Mouse (Mus musculus) liver, embryonic 11.5 days (tissue): Measurements from ENCODE around the gene Irak3. TPM values are rescaled to one million over a fixed set of nuclear protein-coding genes. Genes with fewer than 3 reads are reported as not detected.
A peak's percentile ranks its signal among the peaks of the same experiment; 100 is the strongest.

Experiments
- ATAC-seq: fragments of 200-750 bp; cut with Nextera tagmentation; replicated peaks from 2 replicates; pipeline ENCODE4 v1.8.0; 2017; ENCODE audit warnings: moderate number of reproducible peaks, mild to moderate bottlenecking, moderate TSS enrichment, moderate library complexity; ENCODE audit not compliant: low FRiP score
- DNase-seq: peaks from one replicate; pipeline ENCODE4 v3.0.0-alpha.2; 2017; ENCODE audit warnings: low spot score
- H3K27ac ChIP-seq: fragments of 300-500 bp; sonication (generic); 2 replicates; pipeline ENCODE4 v1.5.1; 2014; ENCODE audit warnings: mild to moderate bottlenecking, low read depth, low read length, control low read depth
- H3K27me3 ChIP-seq: fragments of 300-500 bp; sonication (generic); replicated peaks from 2 replicates; pipeline ENCODE4 v1.6.1; 2014; ENCODE audit warnings: low read length, mixed read lengths; ENCODE audit not compliant: control insufficient read depth, insufficient read depth
- H3K36me3 ChIP-seq: fragments of 300-500 bp; sonication (generic); 2 replicates; pipeline ENCODE4 v1.6.1; 2014; ENCODE audit warnings: mild to moderate bottlenecking, low read length, moderate library complexity, mixed read lengths; ENCODE audit not compliant: control insufficient read depth, insufficient read depth
- H3K4me1 ChIP-seq: fragments of 300-500 bp; sonication (generic); replicated peaks from 2 replicates; pipeline ENCODE4 v1.6.1; 2014; ENCODE audit warnings: low read length, mixed read lengths; ENCODE audit not compliant: control insufficient read depth, insufficient read depth
- H3K4me2 ChIP-seq: fragments of 300-500 bp; sonication (generic); 2 replicates; pipeline ENCODE4 v1.6.1; 2014; ENCODE audit warnings: mild to moderate bottlenecking, control low read depth, moderate library complexity
- H3K4me3 ChIP-seq: fragments of 300-500 bp; sonication (generic); 2 replicates; pipeline ENCODE4 v1.5.1; 2014; ENCODE audit warnings: low read depth, low read length, control low read depth
- H3K9ac ChIP-seq: fragments of 300-500 bp; sonication (generic); 2 replicates; pipeline ENCODE4 v1.6.1; 2014; ENCODE audit warnings: low read depth, low read length, control low read depth
- H3K9me3 ChIP-seq: fragments of 300-500 bp; sonication (generic); 2 replicates; pipeline ENCODE4 v1.6.1; 2016; ENCODE audit warnings: low read length, inconsistent platforms, mixed read lengths; ENCODE audit not compliant: control insufficient read depth
- WGBS: fragments of 180-500 bp; shearing (Covaris S2); extraction: QIAGEN DNeasy Blood & Tissue Kit; methylation state at CpG from one replicate; pipeline ENCODE4 v1.1.7; 2014; 5-methylcytosine and 5-hydroxymethylcytosine counted together
- polyA plus RNA-seq: library from polyadenylated mRNA; unstranded; fragments of >200 nt; fragmentation: Nextera tagmentation; extraction: Ambion mirVana; gene quantifications from 2 replicates; pipeline ENCODE4 v1.2.1, GENCODE M21; 2014

Gene Irak3
- polyA plus RNA-seq, 1 experiment from 2014 or later, result 0.67 TPM

GRCm38 (mm10) chr10:120193255-120193654 is 8.7 kb downstream of the Irak3 start:
- Histone ChIP-seq H3K4me2 (no peak overlapping the region), H3K27ac (no peak overlapping the region), H3K27me3 (no peaks in the 10 kb centered on the region; the same call in 1 of the 2 replicates), H3K4me3 (no peak overlapping the region), H3K9ac (no peak overlapping the region), H3K4me1 (no peaks in the 10 kb centered on the region), H3K9me3 (no peaks in the 10 kb centered on the region), H3K36me3 (no peaks in the 10 kb centered on the region)
- no peak for DNase-seq
- ATAC-seq, result no peak
- 76% methylated on average over 8 of the region's 8 CpGs for WGBS

- WGBS, result 88% methylated on average over 4 of the region's 4 CpGs
- H3K9ac ChIP-seq, result no peak overlapping the region
- H3K4me3 ChIP-seq, result no peak overlapping the region
- no peaks in the 10 kb centered on the region for H3K4me1 ChIP-seq
- H3K27ac ChIP-seq, result no peak overlapping the region
- H3K9me3 ChIP-seq, result no peaks in the 10 kb centered on the region
- H3K36me3 ChIP-seq, result no peaks in the 10 kb centered on the region
- ATAC-seq, result no peak
- no peak for DNase-seq
- H3K27me3 ChIP-seq, result no peaks in the 10 kb centered on the region
- H3K4me2 ChIP-seq, result no peak overlapping the region
Measured at GRCm38 (mm10) chr10:120192278-120192677, 9.7 kb downstream of the Irak3 start.

- no peak overlapping the region for H3K9ac ChIP-seq
- H3K4me3 ChIP-seq, result no peak overlapping the region
- H3K4me2 ChIP-seq, result no peak overlapping the region
- ATAC-seq (no peak), DNase-seq (no peak)
- no peak overlapping the region for H3K27ac ChIP-seq
- no peaks in the 10 kb centered on the region for H3K4me1 ChIP-seq
- no peaks in the 10 kb centered on the region for H3K27me3 ChIP-seq
- H3K9me3 ChIP-seq, result no peaks in the 10 kb centered on the region
- no peaks in the 10 kb centered on the region for H3K36me3 ChIP-seq
- WGBS, result 80% methylated on average over 6 of the region's 6 CpGs
Measured at GRCm38 (mm10) chr10:120191165-120191564, 10.8 kb downstream of the Irak3 start.

GRCm38 (mm10) chr10:120189782-120190181 is 12.1 kb downstream of the Irak3 start:
- Histone ChIP-seq H3K4me3 (no peak overlapping the region), H3K4me2 (no peak overlapping the region), H3K27ac (no peak overlapping the region), H3K36me3 (no peaks in the 10 kb centered on the region), H3K4me1 (no peaks in the 10 kb centered on the region), H3K9me3 (no peaks in the 10 kb centered on the region), H3K9ac (no peak overlapping the region), H3K27me3 (no peaks in the 10 kb centered on the region)
- DNase-seq (no peak), ATAC-seq (no peak)
- 30% methylated on average over 6 of the region's 6 CpGs for WGBS

GRCm38 (mm10) chr10:120189276-120189675 is 12.7 kb downstream of the Irak3 start:
- Histone ChIP-seq H3K4me3 (no peak overlapping the region), H3K27me3 (no peaks in the 10 kb centered on the region), H3K9me3 (no peaks in the 10 kb centered on the region), H3K4me2 (no peak overlapping the region), H3K4me1 (no peaks in the 10 kb centered on the region), H3K36me3 (no peaks in the 10 kb centered on the region), H3K9ac (no peak overlapping the region), H3K27ac (no peak overlapping the region)
- DNase-seq (no peak), ATAC-seq (no peak)
- 47% methylated on average over 11 of the region's 11 CpGs for WGBS

GRCm38 (mm10) chr10:120188513-120188912 is 13.4 kb downstream of the Irak3 start:
- no peaks in the 10 kb centered on the region for H3K27me3 ChIP-seq
- WGBS, result 58% methylated on average over 2 of the region's 2 CpGs
- H3K4me3 ChIP-seq, result no peak overlapping the region
- DNase-seq (no peak), ATAC-seq (no peak)
- no peaks in the 10 kb centered on the region for H3K4me1 ChIP-seq
- no peak overlapping the region for H3K4me2 ChIP-seq
- no peak overlapping the region for H3K27ac ChIP-seq
- H3K36me3 ChIP-seq, result no peaks in the 10 kb centered on the region
- no peak overlapping the region for H3K9ac ChIP-seq
- no peaks in the 10 kb centered on the region for H3K9me3 ChIP-seq

- no peak overlapping the region for H3K4me2 ChIP-seq
- DNase-seq (no peak), ATAC-seq (no peak)
- H3K9me3 ChIP-seq, result no peaks in the 10 kb centered on the region
- whole genome bisulfite sequencing, result 72% methylated on average over 2 of the region's 2 CpGs
- no peak overlapping the region for H3K9ac ChIP-seq
- no peaks in the 10 kb centered on the region for H3K4me1 ChIP-seq
- no peak overlapping the region for H3K27ac ChIP-seq
- H3K36me3 ChIP-seq, result no peaks in the 10 kb centered on the region
- H3K27me3 ChIP-seq, result no peaks in the 10 kb centered on the region
- no peak overlapping the region for H3K4me3 ChIP-seq
Measured at GRCm38 (mm10) chr10:120183342-120183741, 18.6 kb downstream of the Irak3 start.

- H3K27ac ChIP-seq, result no peak overlapping the region
- DNase-seq, result no peak
- 88% methylated on average over 1 of the region's 1 CpGs for WGBS
- no peaks in the 10 kb centered on the region for H3K27me3 ChIP-seq
- H3K4me2 ChIP-seq, result no peak overlapping the region
- H3K4me1 ChIP-seq, result no peaks in the 10 kb centered on the region
- H3K9ac ChIP-seq, result no peak overlapping the region
- H3K9me3 ChIP-seq, result no peaks in the 10 kb centered on the region
- no peak overlapping the region for H3K4me3 ChIP-seq
- H3K36me3 ChIP-seq, result no peaks in the 10 kb centered on the region
- peak; percentile 81 for ATAC-seq
Measured at GRCm38 (mm10) chr10:120182887-120183286, 19.0 kb downstream of the Irak3 start.

GRCm38 (mm10) chr10:120174192-120174705 is 27.7 kb downstream of the Irak3 start:
- no peak overlapping the region for H3K27ac ChIP-seq
- ATAC-seq, result no peak
- WGBS, result 82% methylated on average over 15 of the region's 15 CpGs

More at GRCm38 (mm10) chr10:120174192-120174705, 27.7 kb downstream of the Irak3 start:
- Histone ChIP-seq H3K36me3 (no peaks in the 10 kb centered on the region), H3K27me3 (no peaks in the 10 kb centered on the region), H3K9me3 (no peaks in the 10 kb centered on the region), H3K4me3 (no peak overlapping the region), H3K4me1 (peaks cover 2% of the 10 kb centered on the region), H3K9ac (no peak overlapping the region), H3K4me2 (no peak overlapping the region)
- DNase-seq, result no peak
